Mouse (Mus musculus) CD8-positive naive resting alpha-beta T cell, adult 57 days (primary cell): ENCODE results near the gene Txlnb. TPM values are rescaled to one million over a fixed set of nuclear protein-coding genes. Genes with fewer than 3 reads are reported as not detected.

Experiments
- total RNA-seq: library from RNA; stranded (reverse); gene quantifications from one replicate; pipeline ENCODE4 v1.2.4, GENCODE M21; 2023

Txlnb gene
- 0.15 TPM for total RNA-seq

DNA sequence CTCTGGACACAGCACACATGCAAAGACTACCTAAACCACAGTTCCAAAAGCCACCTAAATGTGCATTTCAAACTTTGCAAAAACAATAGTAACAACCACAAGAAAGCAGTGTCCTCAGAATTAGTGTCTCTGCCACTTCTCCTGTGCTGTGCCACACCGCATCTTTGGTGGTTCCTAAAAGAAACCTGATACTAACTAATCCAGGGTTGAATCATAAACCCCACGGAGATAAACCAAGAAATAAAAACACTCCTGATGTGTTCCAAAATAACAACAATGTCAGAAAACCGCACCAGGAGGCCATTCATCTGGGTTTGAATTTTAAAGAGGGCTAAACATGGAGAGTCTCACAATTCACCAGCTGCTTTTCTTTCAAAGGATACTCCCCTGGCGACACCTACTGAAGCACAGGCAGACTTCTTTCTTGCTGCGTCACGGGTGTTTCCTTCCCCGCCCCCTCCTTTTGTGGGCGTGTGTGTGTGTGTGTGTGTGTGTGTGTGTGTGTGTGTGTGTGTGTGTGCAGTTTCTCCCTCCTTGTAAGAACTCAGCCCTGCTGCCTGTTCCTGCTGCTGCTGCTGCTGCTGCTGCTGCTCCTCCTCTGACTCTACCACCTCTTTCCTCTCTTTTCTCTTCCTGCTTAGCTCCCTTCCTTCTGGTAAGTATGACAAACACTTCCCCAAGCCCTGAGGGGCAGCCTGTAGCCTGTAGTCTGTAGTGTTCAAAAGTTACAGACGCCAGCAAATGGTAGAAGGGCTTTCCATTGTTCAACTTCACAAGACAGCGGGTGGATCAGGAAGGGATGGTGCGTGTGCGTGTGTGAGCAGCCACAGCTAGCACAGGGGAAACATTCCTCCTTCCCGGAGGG, at the start of gene Txlnb:
Gene Txlnb (plus strand): TSS at position 460 of the 865 bp plus-strand sequence.

Other genes starting within 250 kb of the Txlnb start
- 78.6 TPM for gene Cited2, start 73.0 kb upstream of the Txlnb start, total RNA-seq
- gene Heca, start 151.8 kb downstream of the Txlnb start, total RNA-seq, result 72.9 TPM
- 111 TPM for gene Abracl, start 227.1 kb downstream of the Txlnb start, total RNA-seq